Mouse (Mus musculus): Measurements from ENCODE around the gene Snrpg. TPM values are rescaled to one million over a fixed set of nuclear protein-coding genes. Genes with fewer than 3 reads are reported as not detected.
"Not testable (repeated sequence)": the region's sequence is repeated elsewhere in the genome, so short reads cannot be mapped to it uniquely, and the experiment has no call there.

Gene Snrpg
- polyA plus RNA-seq, 1 experiment from 2014 or later, result 889 TPM

- 6% methylated on average over 12 of the region's 12 CpGs for WGBS
- Histone ChIP-seq H3K4me1 (peaks cover 28% of the 10 kb centered on the region), H3K36me3 (peaks cover 67% of the 10 kb centered on the region), H3K4me3 (peak overlapping the region; percentile 96), H3K9me3 (replicated peaks) (no peaks in the 10 kb centered on the region), H3K27ac (replicated peaks) (peak overlapping the region; percentile 94), H3K27me3 (ENCODE audit: low read depth, poor library complexity, severe bottlenecking) (no peaks in the 10 kb centered on the region)
- DNase-seq (ENCODE audit: low spot score), result no peak
These were observed 929 bp downstream of the Snrpg start for GRCm38 (mm10) chr6:86371950-86372516.

- no peak for DNase-seq (ENCODE audit: low spot score)
- H3K4me1 ChIP-seq, result peaks cover 26% of the 10 kb centered on the region
- H3K4me3 ChIP-seq, result no peak overlapping the region
- peaks cover 68% of the 10 kb centered on the region for H3K36me3 ChIP-seq
- H3K27ac ChIP-seq (replicated peaks), result no peak overlapping the region
- 96% methylated on average over 6 of the region's 6 CpGs for WGBS
- no peaks in the 10 kb centered on the region for H3K9me3 ChIP-seq (replicated peaks)
- no peaks in the 10 kb centered on the region for H3K27me3 ChIP-seq (ENCODE audit: low read depth, poor library complexity, severe bottlenecking)
These were observed 2.5 kb downstream of the Snrpg start for GRCm38 (mm10) chr6:86373556-86373955.

- H3K36me3 ChIP-seq, result peaks cover 69% of the 10 kb centered on the region
- WGBS, result 92% methylated on average over 3 of the region's 3 CpGs
These were observed 7.2 kb downstream of the Snrpg start for GRCm38 (mm10) chr6:86378341-86378740.

GRCm38 (mm10) chr6:86380112-86380511 is 9.0 kb downstream of the Snrpg start:
- H3K36me3 ChIP-seq, result peaks cover 55% of the 10 kb centered on the region
- not testable (repeated sequence) for H3K4me1 ChIP-seq; H3K9me3 ChIP-seq (replicated peaks); H3K4me3 ChIP-seq; DNase-seq (ENCODE audit: low spot score); H3K27me3 ChIP-seq (ENCODE audit: low read depth, poor library complexity, severe bottlenecking); H3K27ac ChIP-seq (replicated peaks)
- 76% methylated on average over 8 of the region's 8 CpGs for WGBS

More at GRCm38 (mm10) chr6:86378341-86378740, 7.2 kb downstream of the Snrpg start:
- peaks cover 5% of the 10 kb centered on the region for H3K4me1 ChIP-seq
- no peaks in the 10 kb centered on the region for H3K9me3 ChIP-seq (replicated peaks)
- DNase-seq (ENCODE audit: low spot score), result no peak
- H3K27ac ChIP-seq (replicated peaks), result no peak overlapping the region
- no peak overlapping the region for H3K4me3 ChIP-seq
- H3K27me3 ChIP-seq (ENCODE audit: low read depth, poor library complexity, severe bottlenecking), result no peaks in the 10 kb centered on the region

- 0 out of 2 replicates have a peak, but pooled peaks cover 4% of the 10 kb centered on the region for H3K4me1 ChIP-seq
- no peak for DNase-seq (ENCODE audit: low spot score)
These were observed 11.4 kb downstream of the Snrpg start for GRCm38 (mm10) chr6:86382551-86382950.

GRCm38 (mm10) chr6:86383370-86383769 is 12.3 kb downstream of the Snrpg start:
- WGBS, result 57% methylated on average over 16 of the region's 16 CpGs
- no peak for DNase-seq (ENCODE audit: low spot score)
- 0 out of 2 replicates have a peak, but pooled peaks cover 4% of the 10 kb centered on the region for H3K4me1 ChIP-seq
- H3K27ac ChIP-seq (replicated peaks), result no peak overlapping the region
- no peak overlapping the region for H3K4me3 ChIP-seq
- no peaks in the 10 kb centered on the region for H3K9me3 ChIP-seq (replicated peaks)
- no peaks in the 10 kb centered on the region for H3K27me3 ChIP-seq (ENCODE audit: low read depth, poor library complexity, severe bottlenecking)
- H3K36me3 ChIP-seq, result peaks cover 56% of the 10 kb centered on the region

More at GRCm38 (mm10) chr6:86382551-86382950, 11.4 kb downstream of the Snrpg start:
- peaks cover 56% of the 10 kb centered on the region for H3K36me3 ChIP-seq
- H3K27me3 ChIP-seq (ENCODE audit: low read depth, poor library complexity, severe bottlenecking), result no peaks in the 10 kb centered on the region
- H3K9me3 ChIP-seq (replicated peaks), result no peaks in the 10 kb centered on the region
- no peak overlapping the region for H3K4me3 ChIP-seq
- no peak overlapping the region for H3K27ac ChIP-seq (replicated peaks)

GRCm38 (mm10) chr6:86384692-86385091 is 13.6 kb downstream of the Snrpg start:
- H3K27me3 ChIP-seq (ENCODE audit: low read depth, poor library complexity, severe bottlenecking), result no peaks in the 10 kb centered on the region
- no peak for DNase-seq (ENCODE audit: low spot score)
- H3K27ac ChIP-seq (replicated peaks), result no peak overlapping the region
- H3K9me3 ChIP-seq (replicated peaks), result no peaks in the 10 kb centered on the region
- peaks cover 56% of the 10 kb centered on the region for H3K36me3 ChIP-seq
- H3K4me3 ChIP-seq, result no peak overlapping the region
- H3K4me1 ChIP-seq, result 0 out of 2 replicates have a peak, but pooled peaks cover 4% of the 10 kb centered on the region
- WGBS, result 81% methylated on average over 4 of the region's 4 CpGs

GRCm38 (mm10) chr6:86385362-86386104 is 14.4 kb downstream of the Snrpg start:
- Histone ChIP-seq H3K27me3 (ENCODE audit: low read depth, poor library complexity, severe bottlenecking) (no peaks in the 10 kb centered on the region), H3K27ac (replicated peaks) (no peak overlapping the region), H3K4me1 (0 out of 2 replicates have a peak, but pooled peaks cover 4% of the 10 kb centered on the region), H3K9me3 (replicated peaks) (no peaks in the 10 kb centered on the region), H3K36me3 (peaks cover 58% of the 10 kb centered on the region), H3K4me3 (no peak overlapping the region)
- 85% methylated on average over 5 of the region's 5 CpGs for WGBS
- DNase-seq (ENCODE audit: low spot score), result no peak

GRCm38 (mm10) chr6:86387313-86387712 is 16.2 kb downstream of the Snrpg start:
- Histone ChIP-seq H3K9me3 (replicated peaks) (no peaks in the 10 kb centered on the region), H3K36me3 (peaks cover 74% of the 10 kb centered on the region), H3K4me1 (0 out of 2 replicates have a peak, but pooled peaks cover 4% of the 10 kb centered on the region), H3K27ac (replicated peaks) (no peak overlapping the region), H3K27me3 (ENCODE audit: low read depth, poor library complexity, severe bottlenecking) (no peaks in the 10 kb centered on the region), H3K4me3 (no peak overlapping the region)
- 91% methylated on average over 12 of the region's 12 CpGs for WGBS
- DNase-seq (ENCODE audit: low spot score), result no peak

- no peaks in the 10 kb centered on the region for H3K27me3 ChIP-seq (ENCODE audit: low read depth, poor library complexity, severe bottlenecking)
- no peak for DNase-seq (ENCODE audit: low spot score)
- 0 out of 2 replicates have a peak, but pooled peaks cover under 1% of the 10 kb centered on the region for H3K4me1 ChIP-seq
- H3K9me3 ChIP-seq (replicated peaks), result no peaks in the 10 kb centered on the region
- no peak overlapping the region for H3K27ac ChIP-seq (replicated peaks)
- H3K36me3 ChIP-seq, result peaks cover 84% of the 10 kb centered on the region
- WGBS, result 89% methylated on average over 18 of the region's 18 CpGs
- H3K4me3 ChIP-seq, result no peak overlapping the region
These were observed 17.4 kb downstream of the Snrpg start for GRCm38 (mm10) chr6:86388461-86388860.

GRCm38 (mm10) chr6:86391326-86391725 is 20.2 kb downstream of the Snrpg start:
- 96% methylated on average over 5 of the region's 5 CpGs for WGBS
- Histone ChIP-seq H3K9me3 (replicated peaks) (no peaks in the 10 kb centered on the region), H3K27ac (replicated peaks) (no peak overlapping the region), H3K4me3 (no peak overlapping the region), H3K4me1 (peaks cover 19% of the 10 kb centered on the region), H3K27me3 (ENCODE audit: low read depth, poor library complexity, severe bottlenecking) (no peaks in the 10 kb centered on the region), H3K36me3 (peaks cover 81% of the 10 kb centered on the region)
- DNase-seq (ENCODE audit: low spot score), result no peak

- Histone ChIP-seq H3K27ac (replicated peaks) (no peak overlapping the region), H3K4me1 (peaks cover 28% of the 10 kb centered on the region), H3K36me3 (peaks cover 63% of the 10 kb centered on the region), H3K27me3 (ENCODE audit: low read depth, poor library complexity, severe bottlenecking) (peaks cover 6% of the 10 kb centered on the region), H3K9me3 (replicated peaks) (no peaks in the 10 kb centered on the region), H3K4me3 (no peak overlapping the region)
- 90% methylated on average over 1 of the region's 1 CpGs for WGBS
- no peak for DNase-seq (ENCODE audit: low spot score)
These were observed 22.1 kb downstream of the Snrpg start for GRCm38 (mm10) chr6:86393187-86393586.

- Histone ChIP-seq H3K4me1 (peaks cover 28% of the 10 kb centered on the region), H3K9me3 (replicated peaks) (no peaks in the 10 kb centered on the region), H3K36me3 (peaks cover 52% of the 10 kb centered on the region), H3K27me3 (ENCODE audit: low read depth, poor library complexity, severe bottlenecking) (peaks cover 16% of the 10 kb centered on the region), H3K4me3 (no peak overlapping the region), H3K27ac (replicated peaks) (no peak overlapping the region)
- DNase-seq (ENCODE audit: low spot score), result no peak
- WGBS, result 93% methylated on average over 17 of the region's 17 CpGs
These were observed 23.1 kb downstream of the Snrpg start for GRCm38 (mm10) chr6:86394078-86394720.
